Mouse (Mus musculus): ENCODE measurements around the gene Ccsap. TPM values are rescaled to one million over a fixed set of nuclear protein-coding genes. Genes with fewer than 3 reads are reported as not detected.

Gene Ccsap
- total and polyA plus RNA-seq, 3 experiments, result 5.0 to 6.2 (median 5.4) TPM

DNA sequence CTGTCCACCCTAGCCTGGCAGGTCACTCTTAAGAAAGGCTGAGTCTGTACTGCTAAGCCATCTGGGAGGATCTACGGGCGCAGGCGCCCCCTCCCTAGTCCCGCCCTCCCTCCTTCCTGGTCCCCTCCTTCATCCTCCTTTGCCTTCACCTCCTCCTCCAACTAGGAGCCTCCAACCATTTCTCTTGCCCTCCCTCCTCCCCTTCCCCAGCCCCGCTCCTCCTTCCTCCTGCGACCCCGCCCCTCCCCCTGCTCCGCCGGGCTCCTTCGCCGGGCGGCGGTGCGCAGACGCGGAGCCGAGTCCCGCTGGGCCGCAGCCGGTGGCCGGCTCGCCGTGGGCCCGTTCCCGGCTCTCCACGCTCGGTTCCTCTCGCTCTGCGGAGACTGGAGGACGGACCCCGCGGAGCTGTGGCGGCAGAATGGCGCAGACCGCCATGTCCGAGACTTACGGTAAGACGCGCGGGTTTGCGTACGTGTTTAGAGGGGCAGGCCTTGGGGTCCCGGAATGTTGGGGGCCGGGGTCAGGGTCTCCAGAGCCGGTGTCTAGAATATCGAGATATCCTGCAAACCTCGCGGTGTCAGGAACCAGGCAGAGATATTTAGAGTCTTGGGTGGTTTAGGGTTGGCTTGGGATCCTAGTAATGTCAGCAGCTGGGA lies 54.2 kb downstream of the Ccsap start, which contains the start of gene Rab4a:
Gene Rab4a, plus strand, starts transcription at position 268 of the 656 bp plus-strand sequence.
- Histone ChIP-seq H3K27ac (ENCODE audit: insufficient read depth, low read depth) (no peak within 1 kb of the TSS), H3K27me3 (replicated peaks) (peaks cover 8% of the 10 kb centered on the region), H3K36me3 (replicated peaks in 1 of 2; ENCODE audit: control insufficient read depth in 1 of 2, insufficient read depth in 1 of 2, low read length in 1 of 2) (no peaks in the 10 kb centered on the region), H3K4me2 (ENCODE audit: insufficient read depth, low read depth, poor library complexity, severe bottlenecking) (no peak within 1 kb of the TSS), H3K9me3 (replicated peaks; ENCODE audit: low read length) (peaks cover 4% of the 10 kb centered on the region), H3K4me1 (ENCODE audit: control insufficient read depth in 1 of 2, insufficient read depth in 2 of 2) (peaks cover 0 to 10% of the 10 kb centered on the region in 2 experiments; a peak in 3 of 4 replicates), H3K79me2 (replicated peaks; ENCODE audit: control insufficient read depth, extremely low read depth, insufficient read depth, poor library complexity, severe bottlenecking) (no peaks in the 10 kb centered on the region), H3K9ac (ENCODE audit: insufficient read depth, low read depth) (no peak within 1 kb of the TSS), H3K4me3 (replicated peaks in 1 of 3; ENCODE audit: low read depth in 2 of 3, low read length in 2 of 3, poor library complexity in 1 of 3) (no peak within 1 kb of the TSS)
- in situ Hi-C loops (cut with MboI; ENCODE audit: low pct_ligation_motif_present, low pct_unique_long_range_greater_than_20kb, low sequenced_read_pairs) (no loop called here), dilution Hi-C loops (cut with MboI; ENCODE audit: extremely low pct_ligation_motif_present, extremely low pct_unique_long_range_greater_than_20kb, low sequenced_read_pairs) (no loop called here)
- DNase-seq (ENCODE audit: extremely low read depth), result no peak
- TF ChIP-seq SMC3 (IDR thresholded peaks at IDR 0.05; ENCODE audit: low read depth, low read length) (no peak), NELFE (IDR thresholded peaks at IDR 0.05; ENCODE audit: low read depth, low read length) (no peak), CTCF (conservative IDR thresholded peaks at IDR 0.05 in 1 of 2, IDR thresholded peaks at IDR 0.05 in 1 of 2; ENCODE audit: low read depth in 2 of 2, low read length in 2 of 2) (no peak), KAT2A (IDR thresholded peaks at IDR 0.05; ENCODE audit: insufficient replicate concordance, low read length) (no peak), ZKSCAN1 (IDR thresholded peaks at IDR 0.05; ENCODE audit: borderline replicate concordance, low read depth, low read length) (no peak), TBP (conservative IDR thresholded peaks at IDR 0.05; ENCODE audit: low read depth, low read length) (no peak), UBTF (IDR thresholded peaks at IDR 0.05; ENCODE audit: low read depth, low read length) (no peak), RCOR1 (conservative IDR thresholded peaks at IDR 0.05; ENCODE audit: low read depth, low read length) (no peak), PAX5 (IDR thresholded peaks at IDR 0.05; ENCODE audit: low read length) (no peak)

DNA sequence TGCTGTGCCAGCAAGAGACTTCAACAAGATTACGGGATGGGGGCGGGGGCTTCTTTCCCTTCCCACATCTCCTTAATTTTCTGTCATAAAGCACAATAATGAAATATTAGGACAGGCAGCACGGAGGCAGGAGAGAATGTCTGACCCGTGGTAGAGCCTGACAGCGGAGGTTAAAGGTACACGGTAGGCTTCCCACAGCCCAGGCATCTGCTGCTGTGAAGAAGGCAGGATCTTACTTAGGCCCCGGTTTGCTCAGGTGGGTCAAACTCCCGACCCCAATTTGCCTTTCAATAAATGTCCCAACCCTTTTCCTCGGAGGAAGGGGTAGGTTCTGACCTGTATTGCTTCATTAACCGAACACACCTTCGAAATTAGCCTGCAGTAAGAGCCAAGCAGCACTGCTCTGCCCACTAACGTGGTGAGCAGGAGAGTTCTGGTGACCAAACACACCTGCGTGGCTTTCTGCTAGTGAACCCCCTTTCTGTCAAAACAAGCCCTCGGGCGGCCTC lies 54.7 kb downstream of the Ccsap start:
- Histone ChIP-seq H3K79me2 (replicated peaks; ENCODE audit: control insufficient read depth, extremely low read depth, insufficient read depth, poor library complexity, severe bottlenecking) (no peaks in the 10 kb centered on the region), H3K9me3 (replicated peaks; ENCODE audit: low read length) (peaks cover 7% of the 10 kb centered on the region), H3K4me2 (ENCODE audit: insufficient read depth, low read depth, poor library complexity, severe bottlenecking) (no peak overlapping the region), H3K36me3 (replicated peaks in 1 of 2; ENCODE audit: control insufficient read depth in 1 of 2, insufficient read depth in 1 of 2, low read length in 1 of 2) (no peaks in the 10 kb centered on the region), H3K27ac (ENCODE audit: insufficient read depth, low read depth) (no peak overlapping the region), H3K4me1 (ENCODE audit: control insufficient read depth in 1 of 2, insufficient read depth in 2 of 2) (peaks cover 0 to 10% of the 10 kb centered on the region in 2 experiments; a peak in 3 of 4 replicates), H3K27me3 (replicated peaks) (peaks cover 8% of the 10 kb centered on the region), H3K4me3 (replicated peaks in 1 of 3; ENCODE audit: low read depth in 2 of 3, low read length in 2 of 3, poor library complexity in 1 of 3) (no peak overlapping the region), H3K9ac (ENCODE audit: insufficient read depth, low read depth) (no peak overlapping the region)
- TF ChIP-seq MAFK (IDR thresholded peaks at IDR 0.05; ENCODE audit: insufficient replicate concordance, low read length), result no peak
- TF ChIP-seq USF1 (IDR thresholded peaks at IDR 0.05; ENCODE audit: low read depth, low read length), result no peak
- TF ChIP-seq POLR2A (IDR thresholded peaks at IDR 0.05; ENCODE audit: low read depth, low read length), result no peak
- dilution Hi-C loops (cut with MboI; ENCODE audit: extremely low pct_ligation_motif_present, extremely low pct_unique_long_range_greater_than_20kb, low sequenced_read_pairs), result no loop called here
- no peak for DNase-seq (ENCODE audit: extremely low read depth)
- in situ Hi-C loops (cut with MboI; ENCODE audit: low pct_ligation_motif_present, low pct_unique_long_range_greater_than_20kb, low sequenced_read_pairs), result no loop called here

DNA sequence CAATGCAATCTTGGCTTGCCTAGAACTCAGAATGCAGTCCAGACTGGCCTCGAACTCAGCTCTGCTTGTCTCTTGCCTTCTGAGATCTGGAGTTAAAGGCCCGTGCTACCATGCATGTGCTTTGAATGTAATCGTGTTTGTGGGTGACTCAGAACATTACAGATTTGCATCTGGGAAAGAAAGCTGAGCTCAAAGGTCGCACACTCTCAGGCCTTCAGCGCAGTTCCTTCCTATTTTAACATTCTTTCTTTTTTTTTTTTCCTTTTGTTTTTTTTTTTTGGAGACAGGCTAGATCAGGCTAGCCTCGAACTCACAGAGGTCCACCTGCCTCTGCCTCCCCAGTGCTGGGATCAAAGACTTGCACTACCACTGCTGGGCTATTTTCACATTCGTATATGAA lies 55.4 kb downstream of the Ccsap start:
- TF ChIP-seq HCFC1 (IDR thresholded peaks at IDR 0.05; ENCODE audit: low read depth, low read length) (no peak), E2F4 (IDR thresholded peaks at IDR 0.05; ENCODE audit: insufficient replicate concordance, low read depth, low read length) (no peak), MAX (IDR thresholded peaks at IDR 0.05; ENCODE audit: low read length) (no peak), USF2 (conservative IDR thresholded peaks at IDR 0.05; ENCODE audit: low read depth, low read length) (no peak), POLR2A (IDR thresholded peaks at IDR 0.05; ENCODE audit: low read depth, low read length) (no peak), IRF4 (IDR thresholded peaks at IDR 0.05; ENCODE audit: low read depth, low read length) (peak; percentile 53; the same call in 1 of the 2 replicates), ZNF384 (IDR thresholded peaks at IDR 0.05; ENCODE audit: low read depth, low read length) (peak; percentile 68; the same call in 1 of the 2 replicates), TBP (conservative IDR thresholded peaks at IDR 0.05; ENCODE audit: low read depth, low read length) (0 out of 2 replicates have a peak, but pooled peaks have one; percentile 32), BHLHE40 (IDR thresholded peaks at IDR 0.05; ENCODE audit: low read depth, low read length) (peak; percentile 90), GABPA (IDR thresholded peaks at IDR 0.05; ENCODE audit: insufficient replicate concordance, low read depth, low read length) (no peak), UBTF (IDR thresholded peaks at IDR 0.05; ENCODE audit: low read depth, low read length) (no peak), JUND (conservative IDR thresholded peaks at IDR 0.05; ENCODE audit: low read depth, low read length) (no peak)
- Histone ChIP-seq H3K79me2 (replicated peaks; ENCODE audit: control insufficient read depth, extremely low read depth, insufficient read depth, poor library complexity, severe bottlenecking) (no peaks in the 10 kb centered on the region), H3K4me3 (replicated peaks in 1 of 3; ENCODE audit: low read depth in 2 of 3, low read length in 2 of 3, poor library complexity in 1 of 3) (no peak overlapping the region), H3K4me1 (ENCODE audit: control insufficient read depth in 1 of 2, insufficient read depth in 2 of 2) (peaks cover 0 to 14% of the 10 kb centered on the region in 2 experiments; a peak in 3 of 4 replicates), H3K9ac (ENCODE audit: insufficient read depth, low read depth) (no peak overlapping the region), H3K4me2 (ENCODE audit: insufficient read depth, low read depth, poor library complexity, severe bottlenecking) (no peak overlapping the region), H3K36me3 (replicated peaks in 1 of 2; ENCODE audit: control insufficient read depth in 1 of 2, insufficient read depth in 1 of 2, low read length in 1 of 2) (no peaks in the 10 kb centered on the region), H3K9me3 (replicated peaks; ENCODE audit: low read length) (peaks cover 7% of the 10 kb centered on the region), H3K27ac (ENCODE audit: insufficient read depth, low read depth) (no peak overlapping the region), H3K27me3 (replicated peaks) (peaks cover 8% of the 10 kb centered on the region)
- in situ Hi-C loops (cut with MboI; ENCODE audit: low pct_ligation_motif_present, low pct_unique_long_range_greater_than_20kb, low sequenced_read_pairs) (no loop called here), dilution Hi-C loops (cut with MboI; ENCODE audit: extremely low pct_ligation_motif_present, extremely low pct_unique_long_range_greater_than_20kb, low sequenced_read_pairs) (no loop called here)
- no peak for DNase-seq (ENCODE audit: extremely low read depth)
